Mouse (Mus musculus) fibroblast of lung, adult 2 months (primary cell): ENCODE results near the gene Rae1.
A peak's percentile ranks its signal among the peaks of the same experiment; 100 is the strongest.

ENCODE experiments used
- DNase-seq: peaks from one replicate; pipeline ENCODE4 v3.0.0-alpha.2; 2011; ENCODE audit warnings: low read depth

Gene Rae1

GRCm38 (mm10) chr2:172996207-172996606 lies 3.7 kb upstream of the Rae1 start:
- DNase-seq: no peak

DNA sequence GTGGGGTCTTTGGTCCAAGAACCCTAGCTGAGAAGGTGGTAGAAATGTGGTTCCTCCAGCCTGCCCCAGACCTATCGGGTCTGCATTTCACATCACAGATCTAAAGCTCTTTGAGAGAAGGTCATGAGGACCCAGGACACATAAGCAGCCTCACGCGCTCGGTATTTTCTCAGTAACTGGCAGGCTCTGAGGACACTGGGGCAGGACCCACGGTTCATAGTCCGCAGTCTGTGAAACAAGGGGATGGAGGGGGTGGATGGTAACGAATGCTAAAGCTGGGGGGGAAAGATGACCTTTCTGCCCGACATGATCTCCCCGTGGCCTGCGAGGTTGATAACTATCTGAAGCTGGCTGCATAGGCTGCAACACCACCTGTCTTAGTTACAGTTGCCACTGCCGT lies 2.2 kb upstream of the Rae1 start:
- DNase-seq: no peak

- DNase-seq: no peak
Measured at GRCm38 (mm10) chr2:172998478-172998877, 1.4 kb upstream of the Rae1 start.

DNA sequence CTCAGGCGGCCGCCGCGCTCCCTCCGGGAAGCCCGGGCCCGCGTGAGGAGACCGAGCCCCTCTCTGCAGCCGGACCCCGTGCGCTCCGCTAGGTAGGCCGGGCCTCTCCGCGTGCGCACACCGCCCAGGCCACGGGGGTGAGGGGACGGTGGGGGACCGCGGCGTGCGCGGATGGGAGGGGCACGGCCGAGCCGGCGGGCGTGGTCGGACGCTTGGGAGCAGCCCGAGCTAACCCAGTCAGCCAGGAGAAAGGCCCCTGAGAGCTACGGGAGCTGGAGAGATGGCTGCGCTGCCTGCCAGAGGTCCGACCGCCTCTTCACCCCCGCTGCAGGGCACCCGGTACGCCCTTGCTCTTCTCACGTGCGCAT lies 352 bp downstream of the Rae1 start:
- peak; percentile 31 for DNase-seq

DNA sequence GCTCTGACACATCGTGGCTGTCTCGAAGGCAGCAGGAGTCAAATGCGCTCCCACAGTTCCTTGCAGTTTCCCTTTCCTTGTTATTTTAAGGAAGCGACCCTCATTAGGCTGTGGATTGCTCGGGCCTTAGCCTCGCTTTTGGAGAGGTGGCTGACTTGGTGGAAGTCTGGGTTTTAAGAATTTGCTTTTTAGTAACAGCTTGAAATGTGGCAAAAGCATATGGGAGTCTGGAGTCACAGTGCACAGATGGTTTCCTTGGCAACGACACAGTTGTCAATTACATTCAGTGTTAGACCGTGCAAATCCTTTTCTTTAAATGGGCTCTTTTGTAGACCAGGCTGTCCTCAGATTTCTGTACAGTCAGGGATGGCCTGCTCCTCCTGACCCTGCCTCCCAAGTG lies 1.0 kb downstream of the Rae1 start:
- no peak for DNase-seq

GRCm38 (mm10) chr2:173003737-173004136 lies 3.8 kb downstream of the Rae1 start:
- DNase-seq: no peak

DNA sequence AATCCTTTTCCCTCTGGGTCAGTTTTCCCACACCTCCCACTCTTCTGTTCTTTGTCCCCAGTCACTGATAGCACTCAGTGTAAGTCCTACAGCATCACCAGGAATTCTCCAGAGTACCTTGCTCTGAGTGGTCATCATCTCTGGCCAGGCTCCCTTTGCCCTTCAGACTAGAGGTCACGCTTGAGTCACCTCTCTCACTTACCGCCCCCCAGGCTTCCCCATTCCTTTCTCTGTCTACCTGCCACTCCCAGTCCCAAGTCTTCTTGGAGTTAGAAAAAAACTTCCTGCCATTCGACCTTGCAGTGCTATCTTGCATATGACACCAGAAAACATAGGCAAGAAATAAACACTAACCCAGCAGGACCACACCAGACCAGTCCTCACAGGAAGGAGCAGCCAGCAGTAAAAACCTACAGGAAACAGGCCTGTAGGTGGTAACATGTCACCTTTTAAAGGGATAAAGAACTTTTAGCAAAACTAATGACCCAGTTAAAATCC lies 10.4 kb downstream of the Rae1 start:
- no peak for DNase-seq

DNA sequence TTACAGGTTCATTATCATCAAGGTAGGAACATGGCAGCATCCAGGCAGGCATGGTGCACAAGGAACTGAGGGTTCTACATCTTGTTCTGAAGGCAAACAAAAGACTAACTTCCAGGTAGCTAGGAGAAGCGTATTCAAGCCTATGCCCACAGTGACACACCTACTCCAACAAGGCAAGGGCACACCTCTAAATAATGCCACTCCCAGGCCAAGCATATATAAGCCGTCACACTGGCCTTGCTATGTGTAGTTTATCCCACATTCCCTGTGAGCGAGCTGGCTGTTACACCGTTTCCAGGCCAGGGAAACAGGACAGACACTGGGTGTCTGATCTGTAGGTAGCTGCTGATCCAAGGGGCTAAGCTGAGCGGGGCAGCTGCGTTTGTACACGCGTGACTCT lies 11.5 kb downstream of the Rae1 start:
- DNase-seq: no peak

DNA sequence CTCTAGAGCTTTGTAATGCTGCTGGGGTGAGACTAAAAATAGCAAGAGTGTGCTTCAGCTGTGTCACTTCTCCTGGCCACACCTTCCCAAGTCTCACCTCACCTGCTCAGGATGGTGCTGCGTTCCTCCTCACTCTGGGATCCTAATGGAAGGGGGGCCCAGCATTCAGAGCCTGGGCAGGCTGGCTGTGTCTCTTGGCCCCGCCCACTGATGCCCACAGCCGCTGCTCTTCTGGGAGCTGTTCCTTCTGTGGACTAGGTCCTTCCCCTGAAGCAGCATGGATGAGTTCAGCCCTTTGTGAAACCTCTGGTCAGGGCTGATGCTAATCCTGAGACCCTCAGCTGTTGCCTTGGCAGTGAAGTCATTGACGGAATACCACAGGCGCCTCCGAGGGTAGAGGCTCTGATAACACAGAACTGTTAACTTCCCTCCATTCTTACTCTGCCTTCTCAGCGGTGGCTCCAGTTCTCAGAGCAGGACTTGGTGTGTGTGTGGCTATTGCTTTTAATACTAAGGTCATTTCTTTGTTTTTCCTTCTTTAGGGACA lies 14.9 kb downstream of the Rae1 start:
- no peak for DNase-seq

DNA sequence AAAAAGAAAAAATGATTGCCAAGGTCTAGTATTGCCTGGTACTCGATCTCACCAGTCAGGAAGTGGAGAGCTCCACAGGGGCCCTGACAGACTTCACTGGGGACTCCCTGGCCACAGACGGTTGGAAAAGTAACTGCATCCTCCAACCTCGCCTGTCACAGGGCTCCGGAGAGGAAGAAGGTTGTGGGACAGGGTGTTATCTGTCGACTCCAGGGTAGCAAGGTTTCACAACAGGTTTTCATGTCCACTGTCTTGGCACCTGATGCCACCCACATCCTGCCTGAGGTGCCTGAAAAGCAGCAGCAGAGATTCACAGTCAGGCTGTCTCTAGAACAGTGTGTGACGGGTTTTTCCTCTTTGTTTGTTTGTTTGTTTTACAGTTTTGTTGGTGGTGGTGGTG lies 18.0 kb downstream of the Rae1 start:
- DNase-seq: no peak

DNA sequence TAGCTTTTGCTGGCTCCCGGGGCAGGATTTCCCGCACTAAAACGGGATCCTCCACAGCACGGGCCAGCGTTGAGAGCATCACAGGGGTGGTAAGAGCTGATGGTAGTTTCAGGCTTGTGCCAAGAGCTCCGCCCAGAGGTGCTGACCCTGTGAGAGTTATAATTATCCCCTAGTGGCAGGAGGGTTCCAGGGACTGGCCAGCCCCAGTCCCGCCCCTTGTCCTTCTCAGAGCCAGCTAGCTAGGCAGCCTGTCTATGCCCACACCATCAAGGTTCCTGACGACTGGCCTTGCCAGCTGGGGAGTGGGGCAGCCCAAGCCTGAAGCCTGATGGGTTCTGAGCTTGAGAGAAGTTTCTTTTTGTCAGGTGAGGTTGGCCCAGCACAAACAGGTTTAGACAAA lies 18.7 kb downstream of the Rae1 start:
- DNase-seq: no peak

DNA sequence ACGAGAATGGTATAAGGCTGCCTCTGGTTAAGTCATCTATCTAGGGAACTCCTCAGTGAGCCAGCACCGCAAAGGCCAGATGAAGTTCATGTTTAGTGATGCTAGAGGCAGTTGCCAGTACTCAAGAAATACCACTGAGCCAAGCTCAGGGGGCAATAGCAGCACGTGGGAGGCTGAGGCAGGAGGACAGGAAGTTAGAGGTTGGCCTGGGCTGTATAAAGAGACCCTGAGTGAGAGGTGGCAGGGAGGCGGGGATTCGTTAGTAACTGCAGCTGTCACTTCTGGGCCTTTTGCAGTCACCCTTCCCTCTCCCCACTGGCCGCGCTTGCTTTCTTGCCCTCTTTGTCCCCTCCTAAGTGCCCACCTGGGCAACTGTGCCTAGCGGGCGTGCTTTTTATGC lies 19.4 kb downstream of the Rae1 start:
- DNase-seq: no peak

GRCm38 (mm10) chr2:173019790-173020189 lies 19.9 kb downstream of the Rae1 start:
- DNase-seq: no peak

DNA sequence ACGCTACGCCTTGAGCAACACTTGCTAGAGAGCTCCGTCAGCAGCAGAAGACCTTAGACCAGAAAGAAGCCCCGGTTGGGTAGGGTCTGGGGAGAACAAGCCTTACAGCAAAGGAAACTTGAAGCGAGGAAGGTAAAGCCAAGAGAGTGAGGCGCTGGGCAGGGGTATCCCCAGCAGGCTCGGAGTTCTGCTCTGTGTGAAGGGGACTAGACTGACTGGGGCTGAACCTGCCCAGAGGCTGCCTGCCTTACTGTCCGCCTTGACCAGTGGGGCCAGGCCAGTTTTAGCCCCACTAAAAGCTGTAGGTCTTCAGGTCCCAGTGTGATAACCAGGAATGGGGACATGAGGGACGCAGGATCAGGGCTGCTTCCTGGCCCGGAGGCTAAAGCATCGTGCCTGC lies 20.5 kb downstream of the Rae1 start, which contains the start of gene Rbm38:
TSS of gene Rbm38 (plus strand) at position 69 of the 400 bp plus-strand sequence.
- no peak for DNase-seq

DNA sequence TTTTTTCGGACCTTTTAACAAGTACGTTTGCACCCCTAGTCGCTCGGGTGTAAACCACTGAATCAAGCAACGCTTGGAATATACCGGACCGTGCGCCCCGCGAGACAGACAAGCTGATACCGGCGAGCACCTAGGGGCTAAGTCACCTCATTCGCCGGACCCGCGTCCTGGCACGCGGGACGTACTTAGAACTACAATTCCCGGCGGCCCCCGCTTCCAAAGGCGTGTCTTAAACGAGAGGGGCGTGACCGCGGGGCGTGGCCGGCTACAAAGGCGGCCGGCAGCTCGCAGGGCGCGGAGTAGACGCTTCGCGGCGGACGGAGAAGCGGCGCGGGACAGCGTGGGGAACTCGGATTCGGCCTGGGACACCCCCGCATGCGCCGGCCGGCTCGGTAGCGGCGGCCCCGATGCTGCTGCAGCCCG lies 21.7 kb downstream of the Rae1 start:
- peak; percentile 46 for DNase-seq

- no peak for DNase-seq
Measured at GRCm38 (mm10) chr2:173022056-173022681, 22.3 kb downstream of the Rae1 start.

GRCm38 (mm10) chr2:173022813-173023212 lies 22.9 kb downstream of the Rae1 start:
- no peak for DNase-seq

GRCm38 (mm10) chr2:173023371-173023851 lies 23.5 kb downstream of the Rae1 start:
- DNase-seq: no peak

DNA sequence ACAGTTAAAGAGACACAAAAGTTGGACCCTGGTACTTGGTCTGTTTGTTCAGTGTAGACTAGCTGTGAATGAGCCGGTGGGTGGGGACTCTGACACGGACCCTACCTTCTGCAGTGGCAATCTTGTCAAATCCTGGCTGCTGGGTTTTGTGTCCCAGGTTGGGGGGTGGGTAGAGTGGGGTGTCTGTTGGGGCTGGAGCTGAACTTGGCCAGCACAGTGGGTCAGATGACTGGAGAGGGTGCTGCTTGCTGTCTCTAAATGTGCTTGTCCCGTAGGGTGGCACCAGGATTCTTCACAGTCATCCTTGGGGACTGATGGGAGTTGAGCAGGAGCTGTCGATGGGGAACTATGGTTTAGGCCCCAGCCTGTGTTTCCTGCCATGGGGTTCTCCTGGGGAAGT lies 24.0 kb downstream of the Rae1 start:
- DNase-seq: no peak

DNA sequence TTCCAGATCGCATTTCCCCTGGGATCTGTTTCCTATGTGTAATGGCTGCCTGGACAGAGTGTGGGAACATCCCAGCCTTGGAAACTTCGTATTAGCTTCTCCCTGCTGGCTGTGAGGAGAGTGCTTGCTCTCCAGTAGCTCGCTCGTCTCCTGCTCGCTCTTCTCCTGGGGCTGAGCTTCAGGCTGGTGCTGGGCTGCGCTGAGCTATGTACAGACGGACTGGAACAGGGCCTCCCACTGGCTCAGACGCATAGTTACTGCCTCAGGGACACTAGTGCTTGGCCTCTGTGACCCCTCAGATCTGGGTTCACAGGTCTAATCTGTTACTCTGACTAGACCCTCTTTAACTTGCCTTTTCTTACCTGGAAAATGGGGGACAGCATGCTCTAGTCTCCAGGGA lies 24.5 kb downstream of the Rae1 start:
- DNase-seq: no peak

DNA sequence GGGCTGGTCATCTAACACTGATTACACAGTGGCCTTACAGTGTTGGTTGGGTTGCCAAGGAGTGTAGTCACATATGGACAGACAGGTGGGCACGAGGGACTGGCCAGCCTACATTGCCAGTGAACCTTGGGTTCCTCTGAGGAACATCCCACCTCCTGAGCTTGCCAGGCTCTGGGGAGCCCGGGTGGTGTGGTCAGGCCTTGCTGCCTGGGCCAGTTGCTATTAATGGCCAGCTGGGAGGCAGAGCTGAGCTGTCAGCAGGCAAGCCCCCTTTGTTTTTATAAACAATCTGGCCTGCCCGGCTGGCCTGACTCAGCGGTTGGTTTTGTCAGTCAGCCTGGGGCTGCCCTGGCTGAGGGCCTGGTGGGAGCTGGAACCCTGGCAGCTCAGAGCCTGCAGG lies 25.0 kb downstream of the Rae1 start:
- peak; percentile 32 for DNase-seq

DNA sequence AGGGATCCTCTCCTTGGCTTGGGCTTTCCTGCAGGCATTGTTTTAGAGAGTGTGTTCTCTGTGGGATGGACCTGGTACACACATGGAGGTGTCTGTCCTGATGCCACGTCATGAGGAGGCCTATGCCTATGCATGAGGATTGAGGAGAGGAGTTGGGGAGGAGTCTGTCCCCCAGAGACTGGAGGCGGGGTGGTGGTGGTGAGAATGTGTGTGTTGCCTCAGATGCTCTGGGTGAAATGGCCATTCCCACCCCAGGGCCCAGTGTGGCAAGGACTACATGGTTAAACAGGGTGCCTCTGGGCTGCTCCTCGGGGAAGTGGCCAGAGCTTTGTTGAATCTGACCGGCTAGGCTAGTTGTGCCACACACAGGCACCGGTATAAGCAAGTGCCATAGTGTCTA lies 26.4 kb downstream of the Rae1 start:
- DNase-seq: no peak

- DNase-seq: no peak
Measured at GRCm38 (mm10) chr2:173026688-173027131, 26.8 kb downstream of the Rae1 start.
